Mouse (Mus musculus) B cell, adult 67 days (primary cell): Measurements from ENCODE around the gene Tigit. TPM values are rescaled to one million over a fixed set of nuclear protein-coding genes. Genes with fewer than 3 reads are reported as not detected.

ENCODE experiments used
- total RNA-seq, 2 experiments: library from RNA; stranded (reverse); gene quantifications; 4 replicates each; pipeline ENCODE4 v1.2.4; 2023

The Tigit gene
- total RNA-seq = not detected

GRCm38 (mm10) chr16:43663978-43664579, at the start of gene Tigit:
TSS of gene Tigit (minus strand) at chr16:43664146.

Other genes starting within 250 kb of the Tigit start
- gene Drd3, start 89.9 kb upstream of the Tigit start, total RNA-seq = not detected
- 10 to 100 TPM in 1 of 2 experiments, 1 to 10 TPM in 1; 9.4 to 15.3 TPM for gene Ccdc191, start 225.7 kb upstream of the Tigit start, total RNA-seq